Mouse (Mus musculus) common myeloid progenitor, adult 5-6 weeks (primary cell): ENCODE data around the gene Rph3al. TPM values are rescaled to one million over a fixed set of nuclear protein-coding genes. Genes with fewer than 3 reads are reported as not detected.

Source experiments
- ATAC-seq: replicated peaks from 2 replicates; pipeline ENCODE4 v1.8.0; 2016; ENCODE audit warnings: low read depth, mild to moderate bottlenecking, moderate TSS enrichment, inconsistent platforms; ENCODE audit not compliant: poor library complexity, severe bottlenecking
- total RNA-seq: library from RNA; stranded (forward); fragments of 200-1000, 187-1606 nt; gene quantifications from 2 replicates; pipeline ENCODE4 v1.2.3, GENCODE M21; 2017

Rph3al gene
- total RNA-seq, 1 experiment from 2014 or later, result 1.5 TPM

DNA sequence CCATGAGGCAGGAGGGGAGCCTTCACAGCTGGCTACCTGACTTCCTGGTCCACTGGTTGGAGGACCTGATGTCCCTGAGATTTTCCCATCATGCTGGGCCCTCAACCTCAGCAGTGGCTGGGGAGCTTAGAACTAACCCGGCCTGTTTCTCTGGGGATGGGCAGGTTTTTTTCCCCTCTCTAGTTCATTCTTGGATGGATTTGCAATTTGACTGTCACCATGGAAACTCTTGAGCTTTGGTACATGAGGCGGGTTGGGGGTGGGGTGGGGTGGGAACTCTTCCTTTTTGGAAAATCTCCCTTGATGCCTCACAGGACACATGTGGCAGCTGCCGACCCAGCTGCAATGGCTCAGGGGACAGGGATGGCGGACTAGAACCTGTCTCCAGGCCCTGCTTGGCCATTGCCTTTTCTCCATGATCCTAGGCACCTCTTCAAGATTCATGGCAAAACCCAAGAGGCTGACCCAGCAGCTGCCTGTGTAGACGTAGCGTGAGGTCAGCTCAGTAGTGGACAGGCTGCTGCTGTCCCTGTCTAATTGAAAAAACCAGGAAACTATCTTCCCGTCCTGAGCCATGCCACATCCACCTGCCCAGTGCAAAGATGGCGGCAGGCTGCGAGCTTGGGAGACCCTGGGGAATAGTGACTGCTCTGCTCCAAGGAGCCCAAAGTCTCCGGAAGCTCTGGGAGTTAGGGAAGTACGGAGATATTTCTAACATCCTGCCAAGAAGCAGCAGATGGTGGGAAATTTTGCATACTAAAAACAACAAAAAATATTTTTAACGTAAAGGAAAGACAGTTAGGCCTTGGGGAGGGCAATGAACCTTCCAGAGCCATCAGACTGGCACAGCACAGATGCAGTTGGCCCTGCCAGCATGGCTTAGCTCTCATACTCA lies 98.4 kb downstream of the Rph3al start:
- ATAC-seq, result no peak

DNA sequence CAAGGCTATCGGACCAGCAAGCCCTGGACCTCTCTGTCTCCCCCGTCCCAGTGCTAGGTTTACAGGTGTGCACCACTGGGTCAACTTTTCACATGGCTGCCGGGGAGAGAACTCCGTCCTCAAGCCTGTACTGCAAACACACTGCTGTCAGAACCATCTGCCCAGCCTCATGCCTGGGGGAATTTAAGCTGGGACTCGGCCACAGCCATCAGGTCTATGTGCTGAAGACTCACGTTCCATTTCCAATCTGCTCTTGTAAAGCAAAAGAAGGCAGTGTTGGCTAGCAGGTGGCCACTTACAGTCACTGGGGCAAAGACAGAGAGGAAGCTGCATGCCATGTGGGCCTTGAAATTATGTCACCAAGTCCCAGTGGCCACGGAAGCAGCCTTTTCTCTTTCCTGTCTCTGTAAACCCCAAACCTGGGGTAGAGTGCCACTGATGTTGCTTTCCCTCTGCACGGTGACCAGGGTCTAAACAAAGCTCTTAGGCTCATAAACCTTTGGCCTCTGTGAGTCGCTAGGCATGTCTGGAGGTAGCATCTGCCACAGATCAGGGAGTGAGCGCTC lies 99.3 kb downstream of the Rph3al start:
- ATAC-seq, result peak; percentile 10; the same call in 1 of the 2 replicates

DNA sequence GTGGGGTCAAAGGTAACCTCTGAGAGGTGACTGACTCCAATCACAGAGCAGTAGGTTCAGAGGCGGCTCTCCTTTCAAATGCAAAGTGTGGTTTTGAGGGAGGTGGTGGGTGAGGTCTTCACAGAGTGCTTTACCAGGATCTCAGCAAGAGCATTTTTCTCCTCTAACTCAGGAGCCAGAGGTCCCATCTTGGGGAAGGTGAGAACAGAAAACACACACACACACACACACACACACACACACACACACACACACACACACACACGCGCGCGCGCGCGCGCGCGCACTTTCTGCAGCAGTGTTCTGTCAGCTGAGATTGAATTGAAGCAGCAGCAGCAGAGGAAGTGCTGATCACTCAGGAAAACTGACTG lies 102.0 kb downstream of the Rph3al start:
- ATAC-seq, result no peak

DNA sequence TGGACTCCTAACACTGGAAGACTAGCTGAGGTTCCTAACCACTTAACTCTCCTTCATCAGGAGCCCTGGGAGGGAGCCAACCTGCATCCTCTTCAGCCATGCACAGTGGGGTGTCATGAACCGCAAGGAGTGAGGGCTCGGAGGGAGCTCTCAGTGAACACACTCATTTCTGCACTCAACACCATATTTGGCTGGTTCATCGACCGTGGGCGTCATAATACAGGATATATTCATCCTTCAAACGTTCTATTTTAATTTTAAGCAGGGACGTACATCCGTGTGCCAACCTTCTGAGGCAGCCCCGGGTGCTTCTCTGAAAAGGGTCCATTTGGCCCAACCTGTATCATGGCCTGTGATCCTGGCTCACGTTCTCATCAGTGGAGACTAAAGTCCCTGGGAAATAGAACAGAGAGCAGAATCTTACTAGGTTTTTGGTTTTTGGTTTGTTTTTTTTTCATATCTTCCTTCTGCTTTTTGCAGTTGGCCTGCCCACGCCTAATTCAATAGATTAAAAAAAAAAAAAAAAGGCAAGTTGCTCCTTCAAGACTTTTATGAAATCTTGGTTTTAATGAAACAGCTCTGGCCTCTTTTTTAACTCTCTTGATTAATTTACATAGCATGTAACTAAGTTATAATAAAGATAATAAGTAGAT lies 102.5 kb downstream of the Rph3al start:
- peak; percentile 38 for ATAC-seq

DNA sequence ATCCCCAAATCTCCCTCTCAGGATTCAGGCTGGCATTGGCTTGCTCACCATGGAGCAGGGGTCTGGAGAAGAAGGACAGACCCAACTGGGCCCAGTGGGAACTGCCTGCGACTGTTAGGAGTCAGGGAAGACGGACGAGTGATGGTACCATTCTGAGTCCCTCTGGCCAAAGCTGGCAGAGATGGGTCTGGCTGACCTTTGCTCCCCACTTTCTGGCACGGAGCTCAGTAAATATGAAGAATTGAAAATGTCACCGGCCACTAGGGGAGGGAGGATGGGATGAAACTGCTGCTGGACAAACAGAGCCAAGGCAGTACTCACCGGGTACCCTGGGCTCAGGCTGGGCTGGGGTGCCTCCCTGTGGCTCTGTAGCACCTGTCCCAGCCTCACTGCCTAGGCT lies 105.1 kb downstream of the Rph3al start:
- ATAC-seq, result no peak

DNA sequence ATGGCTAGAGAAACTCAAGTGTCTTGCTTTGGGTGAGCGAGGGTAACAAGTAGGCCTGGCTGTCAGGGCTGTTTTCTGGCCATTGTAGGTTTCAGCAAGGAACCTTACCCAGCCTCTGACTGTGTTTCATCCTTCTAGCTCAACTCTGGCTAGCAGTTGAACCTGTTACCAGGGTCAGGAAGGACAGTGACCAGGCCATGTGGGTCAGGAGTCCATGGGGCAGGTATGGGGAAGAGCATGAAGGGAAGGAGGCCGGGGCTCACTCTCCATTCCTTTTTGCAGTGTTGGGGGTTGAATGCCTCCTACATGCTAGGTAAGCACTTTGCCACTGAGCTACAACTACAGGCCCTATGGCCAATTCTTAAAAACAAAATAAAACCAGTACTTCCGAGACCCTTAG lies 107.8 kb downstream of the Rph3al start:
- ATAC-seq, result no peak

DNA sequence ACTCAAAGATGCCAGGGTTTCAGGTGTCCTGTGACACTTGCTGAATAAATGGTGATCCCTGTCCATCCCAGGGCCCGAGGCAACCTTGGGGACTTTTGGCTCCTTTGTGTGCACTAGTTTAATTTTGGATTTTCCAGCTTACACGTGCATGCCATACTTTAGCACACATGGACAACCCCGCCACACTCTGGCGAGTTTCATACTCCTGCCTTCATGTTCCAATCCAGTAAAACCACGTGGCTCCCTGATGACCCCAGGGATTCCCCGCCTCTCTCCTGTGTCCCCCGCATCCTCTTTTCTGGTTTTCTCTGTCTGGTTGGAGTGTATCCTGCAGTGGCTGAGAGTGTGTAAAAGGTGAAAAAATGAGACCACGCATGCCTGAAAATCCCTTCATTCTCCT lies 110.8 kb downstream of the Rph3al start:
- no peak for ATAC-seq

DNA sequence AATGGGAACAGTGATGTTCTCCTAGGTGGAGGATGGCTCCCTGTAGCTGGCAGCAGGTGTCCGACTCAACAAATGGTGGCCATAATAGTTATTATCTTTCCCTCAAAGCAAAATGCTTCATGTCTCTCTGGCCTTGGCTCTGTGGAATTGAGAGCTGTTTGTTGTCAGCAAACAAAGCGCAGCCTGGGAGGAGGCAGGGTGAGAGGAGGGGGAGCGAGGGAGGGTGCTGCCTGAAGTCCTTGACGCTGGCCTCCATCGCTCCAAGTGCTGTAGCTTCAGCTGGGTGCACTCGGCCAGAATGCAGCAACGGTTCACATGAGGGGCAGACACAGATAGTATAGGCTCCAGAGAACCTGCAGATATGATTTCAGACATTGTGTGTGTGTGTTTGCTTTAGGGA lies 114.7 kb downstream of the Rph3al start:
- ATAC-seq, result no peak

DNA sequence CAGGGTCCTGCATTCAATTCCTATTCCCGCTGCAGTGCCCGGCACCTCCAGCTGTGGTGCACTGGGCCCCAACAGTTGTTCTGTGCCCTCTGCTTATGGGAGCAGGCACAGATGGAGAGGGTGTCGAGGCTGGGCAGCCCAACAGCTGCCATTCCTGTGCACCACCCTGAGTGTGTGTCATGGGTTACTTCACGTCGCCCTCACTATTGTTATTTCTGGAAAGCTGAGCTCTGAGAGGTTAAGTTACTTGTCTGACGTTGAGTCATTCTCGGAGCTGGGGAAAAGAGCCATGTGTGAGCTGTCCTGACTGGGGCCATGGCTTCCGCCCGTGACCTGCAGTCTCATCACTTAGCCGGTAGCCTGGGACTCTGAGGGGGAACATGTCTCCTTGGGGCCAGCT lies 125.1 kb downstream of the Rph3al start:
- ATAC-seq, result no peak

DNA sequence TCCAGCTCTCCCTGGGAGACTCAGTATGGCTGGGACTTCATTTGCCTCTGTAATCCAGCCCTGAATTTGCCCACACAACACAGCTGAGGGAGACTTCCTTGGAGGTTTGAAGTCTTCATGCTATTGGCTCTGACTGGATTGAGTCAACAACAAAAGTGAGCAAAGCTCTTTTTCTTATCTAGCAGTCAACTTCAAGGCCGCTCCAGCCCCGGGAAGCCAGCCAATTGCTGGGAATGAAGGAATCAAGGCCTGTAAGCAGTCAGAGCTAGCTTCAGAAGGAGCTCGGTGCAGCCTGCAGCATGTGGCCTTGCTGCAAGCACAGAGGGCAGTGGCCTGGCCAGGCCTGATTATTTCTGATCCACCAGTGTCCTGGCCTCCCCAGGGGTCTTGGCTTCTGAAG lies 126.3 kb downstream of the Rph3al start:
- no peak for ATAC-seq

DNA sequence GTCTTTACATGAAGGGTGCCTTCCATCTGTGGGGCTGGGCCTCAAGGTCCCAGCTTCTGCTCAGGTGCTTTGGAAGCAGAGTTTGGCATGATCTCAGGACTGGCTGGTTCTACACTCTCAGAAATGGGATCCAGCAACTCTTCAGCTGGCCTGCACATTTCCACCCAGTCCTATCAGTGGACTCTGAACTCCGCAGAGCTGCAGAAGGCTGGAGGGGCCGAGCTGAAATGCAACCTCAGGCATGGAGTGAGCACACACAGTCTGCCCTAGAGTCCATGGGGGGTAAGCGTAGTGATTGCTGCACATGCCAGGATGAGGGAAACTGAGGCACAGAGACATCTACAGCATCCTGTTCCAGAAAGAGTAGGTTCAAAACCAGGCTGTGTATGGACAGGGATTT lies 127.7 kb downstream of the Rph3al start:
- no peak for ATAC-seq

DNA sequence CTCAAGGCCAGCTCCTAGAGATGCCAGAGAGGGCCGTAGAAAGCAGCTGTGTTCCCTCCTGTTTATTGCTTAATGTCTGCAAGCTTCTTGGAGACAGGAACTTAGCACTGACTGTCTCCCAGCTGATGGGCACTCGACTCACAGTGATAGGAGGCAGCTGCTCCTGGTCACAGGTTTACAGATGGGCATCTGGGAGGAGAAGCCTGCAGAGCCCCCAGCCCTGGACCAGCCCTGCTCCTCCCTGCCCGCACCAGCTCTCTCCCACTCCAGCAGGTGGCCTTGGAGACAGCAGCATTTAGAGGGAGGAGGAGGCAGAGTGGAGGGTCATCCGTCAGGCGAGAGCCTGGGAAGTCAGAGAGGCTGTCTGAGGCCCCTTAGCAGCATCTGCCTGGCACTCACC lies 130.7 kb downstream of the Rph3al start:
- ATAC-seq, result no peak

DNA sequence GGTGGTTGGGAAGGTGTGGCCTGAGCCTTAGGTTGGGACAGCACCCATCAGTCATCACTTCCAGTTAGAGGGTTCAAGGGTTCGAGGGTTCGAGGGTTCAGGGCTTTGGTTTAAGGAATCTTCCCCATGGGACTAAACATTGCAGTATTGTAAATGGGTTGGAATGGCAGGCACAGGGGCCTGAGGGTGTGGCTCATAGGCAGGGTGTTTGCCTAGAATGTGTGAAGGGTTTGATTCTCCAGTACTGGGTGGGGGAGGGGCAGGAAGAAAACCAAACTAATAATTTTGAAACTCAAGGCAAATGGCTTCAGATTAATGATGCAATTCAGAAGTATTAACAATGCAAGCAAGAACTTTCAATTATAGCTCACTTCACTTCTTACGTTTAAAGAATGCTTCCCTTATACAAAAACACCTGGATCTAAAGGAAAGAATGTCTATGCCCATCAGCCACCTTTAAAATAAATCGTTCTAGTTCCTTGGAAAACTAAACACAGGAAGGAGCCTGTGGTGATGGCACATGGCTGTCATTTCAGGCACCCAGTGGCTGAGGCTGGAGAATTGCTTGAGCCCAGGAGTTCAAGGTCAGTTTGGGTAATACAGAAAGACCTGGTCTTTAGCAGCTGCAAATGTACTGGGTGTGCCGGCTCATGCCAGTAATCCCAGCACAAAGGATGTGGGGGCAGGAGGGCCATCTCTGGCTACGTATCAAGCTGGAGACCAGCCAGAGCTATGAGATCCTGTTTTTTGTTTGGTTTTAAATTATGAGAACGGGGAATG lies 136.3 kb downstream of the Rph3al start:
- no peak for ATAC-seq

DNA sequence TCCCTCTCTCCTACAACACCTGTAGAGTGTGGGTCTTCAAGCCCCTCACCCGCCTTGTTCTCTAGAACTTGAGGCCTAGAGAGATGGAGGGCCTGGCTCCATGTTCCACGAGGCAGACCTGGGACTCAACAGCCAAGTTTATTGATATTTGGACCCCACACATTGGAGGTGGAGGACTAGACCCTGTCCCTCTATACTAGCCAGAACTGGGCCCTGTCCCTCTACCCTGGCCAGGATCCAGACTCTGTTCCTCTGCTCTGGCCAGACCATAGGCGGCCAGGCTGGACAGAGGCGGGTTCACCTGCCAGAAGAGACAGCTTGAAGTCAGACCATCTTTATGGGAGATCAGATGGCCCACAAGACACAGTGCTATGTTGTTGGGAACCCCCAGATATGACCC lies 136.9 kb downstream of the Rph3al start:
- no peak for ATAC-seq

DNA sequence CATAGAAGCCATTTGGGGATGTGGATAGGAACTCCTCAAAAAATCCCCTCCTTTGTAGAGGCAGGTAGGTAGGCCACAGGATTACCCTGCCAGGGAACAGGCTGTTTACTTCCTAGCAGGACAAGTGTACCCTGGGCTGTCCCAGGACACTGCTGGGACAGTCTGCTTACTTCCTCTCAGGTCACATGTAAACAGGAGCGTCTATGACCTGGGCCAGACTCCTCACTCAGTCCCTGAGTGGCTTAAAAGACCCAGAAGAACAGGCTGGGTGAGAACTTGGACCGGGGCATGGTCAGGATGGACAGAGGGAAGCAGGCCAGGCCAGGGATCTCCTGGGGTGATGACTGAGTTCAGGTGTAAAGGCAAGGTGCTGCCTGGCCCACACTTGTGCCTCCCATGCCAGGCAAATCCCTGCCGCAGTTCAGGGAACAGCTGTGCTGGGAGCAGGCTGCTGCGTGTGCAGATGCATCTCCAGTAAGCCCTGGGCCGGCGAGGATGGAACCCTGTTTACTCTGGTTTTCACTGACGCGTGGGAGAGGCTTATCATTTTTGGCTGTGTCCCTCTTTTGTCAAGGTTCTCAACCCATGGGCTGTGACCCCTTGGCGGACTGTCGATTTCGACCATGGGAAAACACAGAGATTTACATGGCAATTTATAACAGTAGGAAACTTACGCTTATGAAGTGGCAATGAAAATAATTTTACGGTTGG lies 141.5 kb downstream of the Rph3al start:
- no peak for ATAC-seq

DNA sequence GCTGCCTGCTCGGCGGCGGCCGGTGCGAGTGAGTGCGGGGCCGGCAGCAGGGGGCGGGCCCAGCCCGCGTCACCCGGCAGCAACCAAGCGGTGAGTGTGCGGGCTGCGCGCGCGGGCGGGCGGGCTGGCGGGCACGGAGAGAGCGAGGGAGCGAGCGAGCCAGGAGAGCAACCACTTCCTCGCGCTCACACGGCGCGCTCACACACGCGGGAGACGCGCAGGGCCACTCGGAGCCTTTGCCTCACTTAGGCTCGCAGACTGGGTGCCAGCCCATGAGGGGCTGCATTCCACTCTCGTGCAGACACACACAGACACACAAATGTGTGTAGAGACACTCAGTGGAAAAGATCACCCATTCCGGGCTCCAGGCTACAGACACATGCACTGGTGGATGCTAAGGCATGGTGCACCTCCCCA lies 142.2 kb downstream of the Rph3al start, which contains the start of gene Doc2b:
TSS of gene Doc2b (minus strand) at position 21 of the 417 bp plus-strand sequence.
- ATAC-seq, result peak; percentile 47; the same call in 1 of the 2 replicates

DNA sequence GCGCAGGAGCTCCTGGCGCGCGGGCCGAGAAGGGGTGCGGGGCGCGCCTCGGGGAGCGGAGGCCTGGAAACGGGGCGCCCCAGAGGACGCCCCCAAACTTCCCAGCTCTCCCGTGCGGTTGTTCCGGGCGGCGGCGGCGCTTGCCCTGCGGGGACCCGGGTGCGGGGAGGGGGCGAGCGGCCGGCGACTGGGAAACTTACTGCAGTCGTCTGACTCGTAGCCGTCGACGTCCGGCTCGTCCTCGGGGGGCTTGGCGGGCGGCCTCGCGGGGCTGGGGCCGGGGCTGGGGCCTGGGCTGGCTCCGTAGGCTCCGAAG lies 142.9 kb downstream of the Rph3al start:
- no peak for ATAC-seq

DNA sequence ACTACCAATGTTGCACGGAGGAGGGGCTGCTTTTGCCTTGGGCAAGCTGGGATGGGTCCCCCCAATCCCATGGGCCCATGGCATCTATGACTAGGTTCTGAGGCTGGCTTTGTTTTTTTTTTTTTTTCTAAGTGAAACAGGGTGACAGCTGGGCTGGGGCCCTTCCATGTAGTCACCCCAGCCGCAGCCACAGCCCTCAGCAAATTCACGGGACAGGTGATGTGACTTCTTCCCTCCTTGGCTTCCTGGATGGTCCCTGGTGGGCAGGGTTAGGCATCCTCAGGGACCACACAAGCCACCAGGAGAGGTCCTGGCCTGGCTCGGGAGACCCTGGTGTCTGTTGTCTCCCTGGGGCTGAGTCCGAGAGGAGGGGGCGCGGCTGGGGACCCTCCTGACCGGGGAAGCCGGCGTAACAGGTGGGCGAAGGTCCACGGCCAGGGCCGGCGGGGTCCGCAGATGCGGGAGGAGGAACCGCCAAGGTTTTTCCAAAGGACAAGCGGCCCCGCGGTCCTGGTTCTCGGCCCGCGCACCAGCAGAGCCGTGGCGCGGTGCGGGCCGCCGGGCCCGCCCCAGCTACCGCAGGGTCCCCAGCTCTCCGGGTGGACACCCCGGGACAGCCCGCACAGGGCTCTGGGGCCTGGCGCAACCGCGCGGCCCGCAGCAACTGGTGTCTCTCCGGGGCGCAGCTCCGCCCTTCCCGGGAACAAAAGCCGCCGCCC lies 143.5 kb downstream of the Rph3al start:
- no peak for ATAC-seq

DNA sequence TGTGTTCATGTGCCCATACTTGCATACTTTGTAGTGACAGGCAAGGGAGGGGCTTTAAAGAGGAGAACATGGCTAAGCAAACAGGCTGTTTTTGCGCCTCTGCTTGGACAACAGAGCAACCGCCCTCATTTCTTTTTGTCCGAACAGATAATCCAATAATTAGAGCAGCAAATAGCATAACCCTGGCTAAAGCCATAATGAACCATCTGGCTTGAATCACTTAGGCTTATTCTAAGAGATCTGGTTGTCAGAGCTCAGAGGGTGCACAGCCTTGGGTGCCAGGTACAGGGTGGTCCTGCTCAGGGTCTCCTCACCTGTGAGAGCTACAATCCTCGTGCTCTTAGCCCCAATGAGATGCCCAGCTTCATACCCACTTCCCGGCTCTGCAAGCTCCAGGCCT lies 144.9 kb downstream of the Rph3al start:
- no peak for ATAC-seq
